Mouse (Mus musculus) MEL (cell line): Measurements from ENCODE around the gene Bdkrb1. TPM values are rescaled to one million over a fixed set of nuclear protein-coding genes. Genes with fewer than 3 reads are reported as not detected.

Experiments
- DNase-seq: peaks from one replicate; pipeline ENCODE4 v3.0.0; 2011; ENCODE audit warnings: low read depth, low spot score
- H3K27ac ChIP-seq: 2 replicates; pipeline ENCODE4 v1.5.1; 2012; ENCODE audit warnings: low read depth, mild to moderate bottlenecking, control low read depth, low read length, moderate library complexity; ENCODE audit not compliant: control insufficient read depth
- H3K27me3 ChIP-seq, 2 experiments: fragments of 150-350 bp in 1 of 2; sonication (generic) in 1 of 2; 2 replicates each; pipeline ENCODE4 v1.6.1; 2012; ENCODE audit warnings: low read length in 2 of 2, mild to moderate bottlenecking in 2 of 2, improper control_type of control experiment in 1 of 2, moderate library complexity in 1 of 2; ENCODE audit not compliant: insufficient read depth in 2 of 2, control insufficient read depth in 1 of 2
- H3K36me3 ChIP-seq, 2 experiments: 2 replicates each; pipeline ENCODE4 v1.6.1; 2012 to 2014; ENCODE audit warnings: low read length in 2 of 2, improper control_type of control experiment in 1 of 2, inconsistent platforms in 1 of 2, mild to moderate bottlenecking in 1 of 2; ENCODE audit not compliant: insufficient read depth in 2 of 2, control insufficient read depth in 1 of 2
- H3K4me1 ChIP-seq, 2 experiments: fragments of 150-350 bp in 1 of 2; sonication (generic) in 1 of 2; 2 replicates each; pipeline ENCODE4 v1.6.1; 2012; ENCODE audit warnings: low read length in 2 of 2, improper control_type of control experiment in 1 of 2, mild to moderate bottlenecking in 1 of 2; ENCODE audit not compliant: insufficient read depth in 2 of 2, control insufficient read depth in 1 of 2
- H3K4me3 ChIP-seq, 2 experiments: fragments of 150-350 bp in 1 of 2; sonication (generic) in 1 of 2; 2 replicates each; pipeline ENCODE4 v1.5.1; 2012; ENCODE audit warnings: low read depth in 2 of 2, low read length in 2 of 2, mild to moderate bottlenecking in 2 of 2, moderate library complexity in 2 of 2, control low read depth in 1 of 2, improper control_type of control experiment in 1 of 2; ENCODE audit not compliant: control insufficient read depth in 1 of 2, insufficient read depth in 1 of 2
- H3K79me2 ChIP-seq: 2 replicates; pipeline ENCODE4 v1.6.1; 2012; ENCODE audit warnings: mild to moderate bottlenecking, low read length, moderate library complexity; ENCODE audit not compliant: control insufficient read depth, poor library complexity, insufficient read depth
- H3K9ac ChIP-seq: 2 replicates; pipeline ENCODE4 v1.6.1; 2012; ENCODE audit warnings: low read depth, mild to moderate bottlenecking, control low read depth, low read length, moderate library complexity; ENCODE audit not compliant: control insufficient read depth, poor library complexity, severe bottlenecking
- H3K9me3 ChIP-seq: fragments of 150-350 bp; sonication (generic); replicated peaks from 2 replicates; pipeline ENCODE4 v1.6.1; 2012; ENCODE audit warnings: mild to moderate bottlenecking, low read length, improper control_type of control experiment, moderate library complexity; ENCODE audit not compliant: insufficient read depth
- BHLHE40 ChIP-seq: IDR thresholded peaks from 2 replicates; pipeline ENCODE4 v1.6.1; 2012; ENCODE audit warnings: low read depth, mild to moderate bottlenecking, inconsistent platforms, low read length, improper control_type of control experiment, borderline replicate concordance
- CTCF ChIP-seq, 3 experiments: IDR thresholded peaks in 2 of 3; conservative IDR thresholded peaks in 1 of 3; 2 replicates each; pipeline ENCODE4 v1.5.1; 2011 to 2012; ENCODE audit warnings: low read length in 3 of 3, low read depth in 2 of 3, mild to moderate bottlenecking in 2 of 3, improper control_type of control experiment in 1 of 3, inconsistent platforms in 1 of 3, mixed read lengths in 1 of 3, moderate library complexity in 1 of 3; ENCODE audit not compliant: control insufficient read depth in 1 of 3, insufficient read depth in 1 of 3, poor library complexity in 1 of 3, severe bottlenecking in 1 of 3
- EP300 ChIP-seq, 2 experiments: IDR thresholded peaks; 2 replicates each; pipeline ENCODE4 v1.6.1; 2011; ENCODE audit warnings: improper control_type of control experiment in 2 of 2, low read length in 2 of 2, low read depth in 1 of 2, mild to moderate bottlenecking in 1 of 2
- ETS1 ChIP-seq: IDR thresholded peaks from 2 replicates; pipeline ENCODE4 v1.6.1; 2012; ENCODE audit warnings: low read depth, mild to moderate bottlenecking, inconsistent platforms, low read length, improper control_type of control experiment, moderate library complexity
- GATA1 ChIP-seq: IDR thresholded peaks from 2 replicates; pipeline ENCODE4 v1.6.1; 2011; ENCODE audit warnings: low read depth, low read length, improper control_type of control experiment
- HCFC1 ChIP-seq: IDR thresholded peaks from 2 replicates; pipeline ENCODE4 v1.6.1; 2012; ENCODE audit warnings: low read depth, mild to moderate bottlenecking, inconsistent platforms, low read length, improper control_type of control experiment, moderate library complexity
- MEF2A ChIP-seq: IDR thresholded peaks from 2 replicates; pipeline ENCODE4 v1.6.1; 2014; ENCODE audit warnings: low read depth, mild to moderate bottlenecking, inconsistent platforms, low read length, improper control_type of control experiment; ENCODE audit not compliant: poor library complexity, insufficient replicate concordance, severe bottlenecking; ENCODE audit errors: extremely low read depth
- MYC ChIP-seq: IDR thresholded peaks from 2 replicates; pipeline ENCODE4 v1.6.1; 2011; ENCODE audit warnings: low read depth, mild to moderate bottlenecking, low read length, improper control_type of control experiment, moderate library complexity
- NELFE ChIP-seq: IDR thresholded peaks from 2 replicates; pipeline ENCODE4 v1.6.1; 2011; ENCODE audit warnings: low read depth, low read length, improper control_type of control experiment
- NRF1 ChIP-seq: IDR thresholded peaks from 2 replicates; pipeline ENCODE4 v1.6.1; 2014; ENCODE audit warnings: low read depth, mild to moderate bottlenecking, inconsistent platforms, low read length, improper control_type of control experiment, moderate library complexity; ENCODE audit not compliant: poor library complexity, insufficient read depth, severe bottlenecking
- POLR2AphosphoS2 ChIP-seq: IDR thresholded peaks from 2 replicates; pipeline ENCODE4 v1.6.1; 2011; ENCODE audit warnings: low read length, improper control_type of control experiment
- RCOR1 ChIP-seq: IDR thresholded peaks from 2 replicates; pipeline ENCODE4 v1.6.1; 2012; ENCODE audit warnings: low read depth, mild to moderate bottlenecking, inconsistent platforms, low read length, improper control_type of control experiment
- SIN3A ChIP-seq: IDR thresholded peaks from 2 replicates; pipeline ENCODE4 v1.6.1; 2012; ENCODE audit warnings: low read length, improper control_type of control experiment, inconsistent platforms
- TBP ChIP-seq: IDR thresholded peaks from 2 replicates; pipeline ENCODE4 v1.8.0; 2011; ENCODE audit warnings: low read depth, low read length, improper control_type of control experiment
- TCF12 ChIP-seq: IDR thresholded peaks from 2 replicates; pipeline ENCODE4 v1.6.1; 2014; ENCODE audit warnings: low read depth, mild to moderate bottlenecking, inconsistent platforms, low read length, improper control_type of control experiment, moderate library complexity
- USF2 ChIP-seq, 2 experiments: IDR thresholded peaks; 2 replicates each; pipeline ENCODE4 v1.6.1; 2011 to 2012; ENCODE audit warnings: improper control_type of control experiment in 2 of 2, low read length in 2 of 2, borderline replicate concordance in 1 of 2, inconsistent platforms in 1 of 2, low read depth in 1 of 2, mild to moderate bottlenecking in 1 of 2; ENCODE audit not compliant: insufficient read depth in 1 of 2
- ZC3H11A ChIP-seq: IDR thresholded peaks from 2 replicates; pipeline ENCODE4 v1.6.1; 2012; ENCODE audit warnings: low read depth, mild to moderate bottlenecking, inconsistent platforms, low read length, improper control_type of control experiment
- ZMIZ1 ChIP-seq: IDR thresholded peaks from 2 replicates; pipeline ENCODE4 v1.6.1; 2012; ENCODE audit warnings: low read depth, mild to moderate bottlenecking, inconsistent platforms, low read length, improper control_type of control experiment, moderate library complexity
- polyA plus RNA-seq, 2 experiments: library from polyadenylated mRNA; stranded (reverse) in 1 of 2; unstranded in 1 of 2; fragments of >175 nt in 1 of 2; fragments of >200 nt in 1 of 2; gene quantifications; 2 replicates each; pipeline versions ENCODE4 v1.2.1 to v1.2.4; 2012; ENCODE audit warnings: low replicate concordance in 2 of 2, low read depth in 1 of 2; ENCODE audit not compliant: insufficient read length in 2 of 2, insufficient read depth in 1 of 2, missing spikeins in 1 of 2
- total RNA-seq: library from RNA; depleted of rRNA; stranded (reverse); fragments of 300-350 nt; gene quantifications from 2 replicates; pipeline ENCODE4 v1.2.3, GENCODE M21; 2012

Gene Bdkrb1
- total and polyA plus RNA-seq, 3 experiments, result 0.13 TPM; not detected in 2

DNA sequence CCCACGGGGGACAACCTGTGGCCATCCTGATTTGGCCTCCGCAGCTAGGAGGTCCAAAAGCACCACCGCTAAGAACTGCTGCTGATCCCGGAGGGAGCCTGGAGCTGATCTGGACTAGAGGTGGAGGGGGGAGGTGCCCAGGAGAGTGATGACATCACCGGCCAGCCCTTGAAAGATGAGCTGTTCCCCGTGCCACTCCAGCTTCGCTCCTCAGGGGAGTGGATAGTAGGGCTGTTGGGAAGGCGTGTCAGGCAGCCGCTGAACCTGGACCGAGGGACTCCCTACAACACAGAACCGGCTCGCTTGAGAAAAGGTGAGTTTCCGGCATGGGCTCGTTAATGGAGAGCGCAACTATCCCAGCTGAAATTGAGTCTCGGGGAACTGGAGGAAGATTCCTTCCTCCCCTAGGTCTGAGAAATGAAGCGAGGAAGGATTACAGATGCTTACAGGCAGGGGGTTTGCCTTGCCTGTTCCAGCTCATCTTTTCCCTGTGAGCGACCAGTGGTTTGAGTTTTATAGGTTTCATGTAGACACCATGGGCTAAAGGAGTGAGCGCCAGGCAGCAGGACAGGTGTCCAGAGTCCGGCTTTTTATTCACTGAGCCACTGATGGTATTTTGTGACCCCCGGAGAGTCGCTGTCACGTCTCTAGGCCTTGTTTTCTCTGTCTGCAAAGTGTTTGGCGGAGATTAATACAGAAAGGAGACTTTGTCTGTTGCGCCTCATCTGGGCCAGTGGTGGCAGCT, 39.8 kb upstream of the Bdkrb1 start, which contains the start of gene Bdkrb2:
Gene Bdkrb2 (plus strand): TSS at position 291 of the 745 bp plus-strand sequence.
- Histone ChIP-seq H3K4me1 (no peaks in the 10 kb centered on the region), H3K27ac (no peak within 1 kb of the TSS), H3K27me3 (no peaks in the 10 kb centered on the region), H3K9me3 (no peaks in the 10 kb centered on the region), H3K79me2 (no peaks in the 10 kb centered on the region), H3K4me3 (no peak within 1 kb of the TSS), H3K36me3 (no peaks in the 10 kb centered on the region), H3K9ac (no peak within 1 kb of the TSS)
- DNase-seq, result no peak
- TF ChIP-seq BHLHE40 (no peak), ETS1 (no peak), USF2 (IDR thresholded peaks at IDR 0.05; ENCODE audit: borderline replicate concordance in 1 of 2, insufficient read depth in 1 of 2, low read depth in 1 of 2, low read length in 2 of 2) (no peak), ZC3H11A (no peak), TBP (no peak), CTCF (IDR thresholded peaks at IDR 0.05 in 2 of 3, conservative IDR thresholded peaks at IDR 0.05 in 1 of 3; ENCODE audit: control insufficient read depth in 1 of 3, insufficient read depth in 1 of 3, low read depth in 2 of 3, low read length in 3 of 3, poor library complexity in 1 of 3, severe bottlenecking in 1 of 3) (no peak), GATA1 (no peak), TCF12 (no peak), NELFE (no peak), SIN3A (no peak)

DNA sequence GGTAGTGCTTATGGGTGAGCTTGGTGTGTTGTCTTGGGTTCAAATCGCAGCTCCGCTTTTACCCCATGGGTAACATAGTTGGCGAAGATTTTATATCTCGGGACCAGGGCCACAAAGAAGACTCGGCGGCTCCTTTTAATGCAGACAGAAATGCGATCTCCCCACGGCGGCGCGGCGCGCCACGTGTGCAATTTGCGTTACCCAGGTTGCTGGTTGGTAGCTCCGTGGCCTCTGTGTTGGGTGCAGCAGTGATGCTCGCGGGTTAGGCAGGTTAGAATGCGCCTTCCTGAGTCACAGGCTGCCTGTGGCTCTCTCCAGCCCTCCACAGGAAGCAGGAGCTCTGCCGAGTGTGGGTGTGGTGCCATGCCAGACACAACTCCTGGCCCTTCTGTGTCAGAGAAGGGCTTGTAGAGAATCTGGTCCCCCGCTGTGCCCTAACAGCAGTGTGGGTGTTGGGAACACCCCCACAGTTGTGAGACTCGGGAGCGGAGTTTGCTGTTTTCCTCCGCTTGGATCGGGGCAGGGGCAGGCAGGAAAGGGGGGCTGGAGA, 39.1 kb upstream of the Bdkrb1 start:
- no peak overlapping the region for H3K9ac ChIP-seq
- no peaks in the 10 kb centered on the region; a peak in 1 of 4 replicates for H3K27me3 ChIP-seq
- no peak overlapping the region for H3K4me3 ChIP-seq
- H3K36me3 ChIP-seq, result no peaks in the 10 kb centered on the region
- TF ChIP-seq EP300 (IDR thresholded peaks at IDR 0.05; ENCODE audit: low read depth in 1 of 2, low read length in 2 of 2), result no peak
- TF ChIP-seq MEF2A, result no peak
- TF ChIP-seq POLR2AphosphoS2, result no peak
- no peak for TF ChIP-seq NRF1
- no peak for TF ChIP-seq GATA1
- no peak for TF ChIP-seq BHLHE40
- no peak for TF ChIP-seq USF2 (IDR thresholded peaks at IDR 0.05; ENCODE audit: borderline replicate concordance in 1 of 2, insufficient read depth in 1 of 2, low read depth in 1 of 2, low read length in 2 of 2)
- no peak for TF ChIP-seq ZMIZ1
- no peak for TF ChIP-seq MYC
- TF ChIP-seq HCFC1, result no peak
- no peak for TF ChIP-seq RCOR1
- no peaks in the 10 kb centered on the region for H3K4me1 ChIP-seq
- no peaks in the 10 kb centered on the region for H3K9me3 ChIP-seq
- no peak for DNase-seq
- H3K79me2 ChIP-seq, result no peaks in the 10 kb centered on the region
- no peak overlapping the region for H3K27ac ChIP-seq
